Comparison of ENCODE assay signal across 12 mouse cellular contexts in genomic region chr14:102915918-102916317, GRCm38 (mm10).
A peak's percentile ranks its signal among the peaks of the same experiment; 100 is the strongest.
DNase-seq lines count a peak whose midpoint lies in the region; TF ChIP-seq lines count a peak whose summit lies in the region.
"Had no signal": no experiment of that assay in that cellular context is flagged by ENCODE, and none has a peak within 500 bp of the region (broad histone marks: within the 10 kb centered on the region; RNA-seq: fewer than 3 reads in every experiment).

No protein-coding gene starts in this region.

- no peak for TF ChIP-seq POLR2A in brain, embryonic 14.5 days (IDR thresholded peaks at IDR 0.05; ENCODE audit: borderline replicate concordance, extremely low read depth, insufficient read depth, insufficient read length, poor library complexity, severe bottlenecking)

- H3K4me1 ChIP-seq in midbrain, embryonic 10.5 days: no peaks in the 10 kb centered on the region

- no peaks in the 10 kb centered on the region for H3K36me3 ChIP-seq in midbrain, embryonic 10.5 days
- H3K36me3 ChIP-seq: embryonic facial prominence, embryonic 15.5 days; limb, embryonic 12.5 days had no signal

- H3K9me3 ChIP-seq in midbrain, embryonic 10.5 days (replicated peaks): no peaks in the 10 kb centered on the region
- H3K9me3 ChIP-seq: embryonic facial prominence, embryonic 15.5 days; limb, embryonic 12.5 days had no signal

- intact Hi-C loops in heart, postnatal 10 days (cut with DNase I): no loop called here

- no peak for TF ChIP-seq CTCF in brain, embryonic 14.5 days (IDR thresholded peaks at IDR 0.05; ENCODE audit: borderline replicate concordance, extremely low read depth, insufficient read depth, insufficient read length)

- H3K27me3 ChIP-seq in midbrain, embryonic 10.5 days (ENCODE audit: low read depth, poor library complexity, severe bottlenecking): no peaks in the 10 kb centered on the region
- H3K27me3 ChIP-seq: embryonic facial prominence, embryonic 15.5 days; limb, embryonic 12.5 days had no signal

- H3K4me3 ChIP-seq in midbrain, embryonic 10.5 days: no peak overlapping the region
- H3K4me3 ChIP-seq: embryonic facial prominence, embryonic 15.5 days; left cerebral cortex, adult 2 months; limb, embryonic 12.5 days had no signal

- peak; percentile 39 to 43 for DNase-seq in heart, postnatal 10 days
- DNase-seq in heart, adult 18-20 months: no peak
- peak; percentile 45 for DNase-seq in brain, embryonic 14.5 days (ENCODE audit: low read depth)
- DNase-seq in cerebellum, adult 18-20 months: peak; percentile 59 to 73
- peak; percentile 44 for DNase-seq in gastrocnemius, adult 18-20 months (ENCODE audit: low spot score)
- no peak for DNase-seq in B cell, adult 2 months
- no peak for DNase-seq in midbrain, embryonic 10.5 days (ENCODE audit: low spot score)
- DNase-seq: lung, postnatal 14 days had no signal

- 90% methylated on average over 4 of the region's 4 CpGs for WGBS in midbrain, embryonic 10.5 days

- no peak overlapping the region for H3K27ac ChIP-seq in midbrain, embryonic 10.5 days (replicated peaks)
- H3K27ac ChIP-seq: embryonic facial prominence, embryonic 15.5 days; left cerebral cortex, adult 2 months; limb, embryonic 12.5 days; liver, embryonic 14.5 days had no signal

Comparison
In these comparisons a context has a peak if more than half of its experiments do, and no peak if none do; other contexts are left out.
1. DNase-seq: peak in heart, postnatal 10 days (2 of 2), brain, embryonic 14.5 days (single experiment), cerebellum, adult 18-20 months (2 of 2) and gastrocnemius, adult 18-20 months (single experiment); none in heart, adult 18-20 months (0 of 2), B cell, adult 2 months (0 of 2) and midbrain, embryonic 10.5 days (single experiment).